Mouse (Mus musculus): ENCODE results near the gene Prss42.

- no peak for TF ChIP-seq CTCF (IDR thresholded peaks at IDR 0.05; ENCODE audit: low read depth, low read length)
- TF ChIP-seq TAL1 (conservative IDR thresholded peaks at IDR 0.05; ENCODE audit: low read depth, low read length), result no peak
- TF ChIP-seq GATA1 (IDR thresholded peaks at IDR 0.05; ENCODE audit: borderline replicate concordance, low read length), result no peak
- TF ChIP-seq POLR2AphosphoS5 (IDR thresholded peaks at IDR 0.05; ENCODE audit: insufficient replicate concordance, low read depth, low read length), result no peak
- TF ChIP-seq GATA2 (IDR thresholded peaks at IDR 0.05; ENCODE audit: borderline replicate concordance, low read depth, low read length), result no peak
Observed at GRCm38 (mm10) chr9:110825426-110825825, 27.5 kb downstream of the Prss42 start.
